Mouse (Mus musculus) testis, adult 2 months (tissue): ENCODE results near the gene Psmb3.

Source experiments
- CTCF ChIP-seq: fragments of 200-500 bp; IDR thresholded peaks from 2 replicates; pipeline ENCODE4 v1.5.1; 2012; ENCODE audit warnings: low read depth, mild to moderate bottlenecking, inconsistent platforms, low read length, moderate library complexity; ENCODE audit not compliant: control insufficient read depth, insufficient read depth, insufficient replicate concordance
- POLR2A ChIP-seq: fragments of 200-500 bp; IDR thresholded peaks from 2 replicates; pipeline ENCODE4 v1.6.1; 2012; ENCODE audit warnings: low read depth, mild to moderate bottlenecking, inconsistent platforms, low read length, moderate library complexity; ENCODE audit not compliant: control insufficient read depth

DNA sequence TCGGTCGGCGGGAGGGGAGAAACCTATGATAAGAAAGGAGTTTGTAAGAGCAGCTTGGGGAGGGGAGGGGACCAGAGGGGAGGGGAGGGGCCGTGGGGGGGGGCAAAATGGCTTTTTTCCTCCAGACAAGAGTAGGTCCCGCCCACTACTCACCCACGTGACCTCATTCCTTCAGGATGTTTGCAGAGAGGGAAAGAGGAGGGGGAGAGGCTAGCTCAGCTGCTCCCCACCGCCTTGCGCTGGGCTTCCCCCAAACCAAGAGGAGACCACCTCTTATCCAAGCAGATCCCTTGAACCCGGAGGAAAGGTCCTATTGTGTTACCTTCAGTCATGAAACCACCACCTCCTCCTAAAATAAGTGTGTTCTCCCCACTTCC is 3.6 kb upstream of the Psmb3 start:
- TF ChIP-seq POLR2A: peak; percentile 33; the same call in 1 of the 2 replicates
- TF ChIP-seq CTCF: no peak
